Mouse (Mus musculus): ENCODE data around the gene Spef1. TPM values are rescaled to one million over a fixed set of nuclear protein-coding genes. Genes with fewer than 3 reads are reported as not detected.

Gene Spef1
- polyA plus RNA-seq, 1 experiment from 2014 or later = 9.3 TPM

- no peaks in the 10 kb centered on the region for H3K27me3 ChIP-seq (ENCODE audit: control insufficient read depth, insufficient read depth, low read length)
- DNase-seq (ENCODE audit: low spot score) (no peak), ATAC-seq (replicated peaks; ENCODE audit: low FRiP score) (no peak)
- H3K9ac ChIP-seq (ENCODE audit: low read length) = no peak overlapping the region
- no peaks in the 10 kb centered on the region for H3K4me1 ChIP-seq (replicated peaks; ENCODE audit: control insufficient read depth, insufficient read depth, low read length)
- H3K4me3 ChIP-seq (ENCODE audit: low read depth, low read length) = no peak overlapping the region
- 78% methylated on average over 1 of the region's 1 CpGs for WGBS
- no peaks in the 10 kb centered on the region for H3K9me3 ChIP-seq (ENCODE audit: control insufficient read depth, low read length)
- H3K4me2 ChIP-seq (ENCODE audit: low read depth, low read length, severe bottlenecking) = no peak overlapping the region
- no peak overlapping the region for H3K27ac ChIP-seq (ENCODE audit: low read depth, low read length)
- H3K36me3 ChIP-seq (ENCODE audit: control insufficient read depth, insufficient read depth, low read length) = no peaks in the 10 kb centered on the region
Measured at GRCm38 (mm10) chr2:131223569-131223968, 36.5 kb upstream of the Spef1 start.

GRCm38 (mm10) chr2:131222562-131222961 is 35.5 kb upstream of the Spef1 start:
- Histone ChIP-seq H3K9ac (ENCODE audit: low read length) (no peak overlapping the region), H3K36me3 (ENCODE audit: control insufficient read depth, insufficient read depth, low read length) (no peaks in the 10 kb centered on the region), H3K4me2 (ENCODE audit: low read depth, low read length, severe bottlenecking) (no peak overlapping the region), H3K27me3 (ENCODE audit: control insufficient read depth, insufficient read depth, low read length) (no peaks in the 10 kb centered on the region), H3K4me1 (replicated peaks; ENCODE audit: control insufficient read depth, insufficient read depth, low read length) (no peaks in the 10 kb centered on the region), H3K9me3 (ENCODE audit: control insufficient read depth, low read length) (no peaks in the 10 kb centered on the region), H3K27ac (ENCODE audit: low read depth, low read length) (no peak overlapping the region), H3K4me3 (ENCODE audit: low read depth, low read length) (no peak overlapping the region)
- no peak for ATAC-seq (replicated peaks; ENCODE audit: low FRiP score)
- 67% methylated on average over 5 of the region's 5 CpGs for WGBS
- no peak for DNase-seq (ENCODE audit: low spot score)

GRCm38 (mm10) chr2:131221853-131222515 is 34.9 kb upstream of the Spef1 start:
- H3K4me3 ChIP-seq (ENCODE audit: low read depth, low read length) = no peak overlapping the region
- H3K27ac ChIP-seq (ENCODE audit: low read depth, low read length) = no peak overlapping the region
- H3K9me3 ChIP-seq (ENCODE audit: control insufficient read depth, low read length) = no peaks in the 10 kb centered on the region
- no peaks in the 10 kb centered on the region for H3K4me1 ChIP-seq (replicated peaks; ENCODE audit: control insufficient read depth, insufficient read depth, low read length)
- H3K9ac ChIP-seq (ENCODE audit: low read length) = no peak overlapping the region
- DNase-seq (ENCODE audit: low spot score) = no peak
- WGBS = 77% methylated on average over 3 of the region's 3 CpGs
- no peak overlapping the region for H3K4me2 ChIP-seq (ENCODE audit: low read depth, low read length, severe bottlenecking)
- ATAC-seq (replicated peaks; ENCODE audit: low FRiP score) = no peak
- H3K36me3 ChIP-seq (ENCODE audit: control insufficient read depth, insufficient read depth, low read length) = no peaks in the 10 kb centered on the region
- no peaks in the 10 kb centered on the region for H3K27me3 ChIP-seq (ENCODE audit: control insufficient read depth, insufficient read depth, low read length)

GRCm38 (mm10) chr2:131220030-131220429 is 32.9 kb upstream of the Spef1 start:
- no peak overlapping the region for H3K9ac ChIP-seq (ENCODE audit: low read length)
- DNase-seq (ENCODE audit: low spot score) (no peak), ATAC-seq (replicated peaks; ENCODE audit: low FRiP score) (no peak)
- H3K4me3 ChIP-seq (ENCODE audit: low read depth, low read length) = no peak overlapping the region
- no peak overlapping the region for H3K27ac ChIP-seq (ENCODE audit: low read depth, low read length)
- H3K36me3 ChIP-seq (ENCODE audit: control insufficient read depth, insufficient read depth, low read length) = no peaks in the 10 kb centered on the region
- H3K9me3 ChIP-seq (ENCODE audit: control insufficient read depth, low read length) = no peaks in the 10 kb centered on the region
- H3K4me1 ChIP-seq (replicated peaks; ENCODE audit: control insufficient read depth, insufficient read depth, low read length) = no peaks in the 10 kb centered on the region
- 82% methylated on average over 4 of the region's 4 CpGs for WGBS
- no peaks in the 10 kb centered on the region for H3K27me3 ChIP-seq (ENCODE audit: control insufficient read depth, insufficient read depth, low read length)
- H3K4me2 ChIP-seq (ENCODE audit: low read depth, low read length, severe bottlenecking) = no peak overlapping the region

- H3K27me3 ChIP-seq (ENCODE audit: control insufficient read depth, insufficient read depth, low read length) = no peaks in the 10 kb centered on the region
- WGBS = 86% methylated on average over 7 of the region's 7 CpGs
- DNase-seq (ENCODE audit: low spot score) (no peak), ATAC-seq (replicated peaks; ENCODE audit: low FRiP score) (no peak)
- no peaks in the 10 kb centered on the region; the same call in 1 of the 2 replicates for H3K36me3 ChIP-seq (ENCODE audit: control insufficient read depth, insufficient read depth, low read length)
- no peak overlapping the region for H3K4me3 ChIP-seq (ENCODE audit: low read depth, low read length)
- no peak overlapping the region for H3K9ac ChIP-seq (ENCODE audit: low read length)
- H3K4me2 ChIP-seq (ENCODE audit: low read depth, low read length, severe bottlenecking) = no peak overlapping the region
- H3K27ac ChIP-seq (ENCODE audit: low read depth, low read length) = no peak overlapping the region
- no peaks in the 10 kb centered on the region for H3K9me3 ChIP-seq (ENCODE audit: control insufficient read depth, low read length)
- H3K4me1 ChIP-seq (replicated peaks; ENCODE audit: control insufficient read depth, insufficient read depth, low read length) = peaks cover 1% of the 10 kb centered on the region; the same call in 1 of the 2 replicates
Measured at GRCm38 (mm10) chr2:131215941-131216858, 29.1 kb upstream of the Spef1 start.

- Histone ChIP-seq H3K4me2 (ENCODE audit: low read depth, low read length, severe bottlenecking) (no peak overlapping the region), H3K27ac (ENCODE audit: low read depth, low read length) (no peak overlapping the region), H3K36me3 (ENCODE audit: control insufficient read depth, insufficient read depth, low read length) (no peaks in the 10 kb centered on the region; the same call in 1 of the 2 replicates), H3K4me1 (replicated peaks; ENCODE audit: control insufficient read depth, insufficient read depth, low read length) (peaks cover 5% of the 10 kb centered on the region), H3K27me3 (ENCODE audit: control insufficient read depth, insufficient read depth, low read length) (no peaks in the 10 kb centered on the region), H3K9ac (ENCODE audit: low read length) (no peak overlapping the region), H3K9me3 (ENCODE audit: control insufficient read depth, low read length) (no peaks in the 10 kb centered on the region), H3K4me3 (ENCODE audit: low read depth, low read length) (no peak overlapping the region)
- DNase-seq (ENCODE audit: low spot score) (no peak), ATAC-seq (replicated peaks; ENCODE audit: low FRiP score) (no peak)
- WGBS = 87% methylated on average over 7 of the region's 7 CpGs
Measured at GRCm38 (mm10) chr2:131213773-131214172, 26.7 kb upstream of the Spef1 start.

- no peak for ATAC-seq (replicated peaks; ENCODE audit: low FRiP score)
- DNase-seq (ENCODE audit: low spot score) = no peak
- peak overlapping the region; percentile 54 for H3K4me3 ChIP-seq (ENCODE audit: low read depth, low read length)
- H3K27ac ChIP-seq (ENCODE audit: low read depth, low read length) = no peak overlapping the region
- peak overlapping the region; percentile 68 for H3K4me2 ChIP-seq (ENCODE audit: low read depth, low read length, severe bottlenecking)
- H3K4me1 ChIP-seq (replicated peaks; ENCODE audit: control insufficient read depth, insufficient read depth, low read length) = peaks cover 5% of the 10 kb centered on the region
- H3K27me3 ChIP-seq (ENCODE audit: control insufficient read depth, insufficient read depth, low read length) = no peaks in the 10 kb centered on the region
- H3K36me3 ChIP-seq (ENCODE audit: control insufficient read depth, insufficient read depth, low read length) = no peaks in the 10 kb centered on the region; the same call in 1 of the 2 replicates
- H3K9me3 ChIP-seq (ENCODE audit: control insufficient read depth, low read length) = no peaks in the 10 kb centered on the region
- WGBS = 74% methylated on average over 9 of the region's 9 CpGs
- peak overlapping the region; percentile 77 for H3K9ac ChIP-seq (ENCODE audit: low read length)
Measured at GRCm38 (mm10) chr2:131211026-131211615, 24.0 kb upstream of the Spef1 start.

GRCm38 (mm10) chr2:131209969-131210792 is 23.1 kb upstream of the Spef1 start:
- H3K9ac ChIP-seq (ENCODE audit: low read length) = peak overlapping the region; percentile 77
- peaks cover 5% of the 10 kb centered on the region for H3K4me1 ChIP-seq (replicated peaks; ENCODE audit: control insufficient read depth, insufficient read depth, low read length)
- H3K27me3 ChIP-seq (ENCODE audit: control insufficient read depth, insufficient read depth, low read length) = no peaks in the 10 kb centered on the region
- ATAC-seq (replicated peaks; ENCODE audit: low FRiP score) = peak; percentile 98
- H3K4me3 ChIP-seq (ENCODE audit: low read depth, low read length) = peak overlapping the region; percentile 54
- DNase-seq (ENCODE audit: low spot score) = peak; percentile 96
- no peaks in the 10 kb centered on the region for H3K9me3 ChIP-seq (ENCODE audit: control insufficient read depth, low read length)
- no peaks in the 10 kb centered on the region; the same call in 1 of the 2 replicates for H3K36me3 ChIP-seq (ENCODE audit: control insufficient read depth, insufficient read depth, low read length)
- WGBS = 2% methylated on average over 50 of the region's 50 CpGs
- H3K4me2 ChIP-seq (ENCODE audit: low read depth, low read length, severe bottlenecking) = peak overlapping the region; percentile 68
- peak overlapping the region; percentile 64 for H3K27ac ChIP-seq (ENCODE audit: low read depth, low read length)

All from forebrain, embryonic 11.5 days (tissue).